Mouse (Mus musculus) cerebellum, postnatal 4 days (tissue): ENCODE results near the gene Olfr382.
"Not testable (repeated sequence)": the region's sequence is repeated elsewhere in the genome, so short reads cannot be mapped to it uniquely, and the experiment has no call there.

Experiments used
- DNase-seq, 2 experiments: peaks; one replicate each; pipeline ENCODE4 v3.0.0; 2022; ENCODE audit warnings: low spot score in 2 of 2, mixed read lengths in 1 of 2

Olfr382 gene

GRCm38 (mm10) chr11:73517097-73517496 lies at the start of gene Olfr382:
Olfr382 (minus strand) TSS chr11:73517197.
- no peak for DNase-seq

- not testable (repeated sequence) for DNase-seq
These were observed 12.0 kb upstream of the Olfr382 start for GRCm38 (mm10) chr11:73528971-73529370.

- DNase-seq, result no peak
These were observed 25.5 kb downstream of the Olfr382 start, which contains the start of gene Olfr381 for GRCm38 (mm10) chr11:73491503-73491902. Olfr381 (minus strand) TSS chr11:73491603.
